Mouse (Mus musculus) splenic B cell, adult 2 months (primary cell): Measurements from ENCODE around the gene Snx3.
A peak's percentile ranks its signal among the peaks of the same experiment; 100 is the strongest.

Experiments
- DNase-seq: peaks from one replicate; pipeline ENCODE4 v3.0.0-alpha.2; 2011; ENCODE audit warnings: low read depth, low spot score
- H3K27me3 ChIP-seq: 2 replicates; pipeline ENCODE4 v1.6.1; 2012; ENCODE audit warnings: mild to moderate bottlenecking, low read length, moderate library complexity, mixed read lengths; ENCODE audit not compliant: control insufficient read depth, poor library complexity, insufficient read depth, severe bottlenecking
- H3K36me3 ChIP-seq: 2 replicates; pipeline ENCODE4 v1.6.1; 2012; ENCODE audit warnings: mild to moderate bottlenecking, low read length, moderate library complexity, mixed read lengths; ENCODE audit not compliant: control insufficient read depth, poor library complexity, insufficient read depth, severe bottlenecking

The Snx3 gene

GRCm38 (mm10) chr10:42501775-42502348, at the start of gene Snx3:
Snx3 (plus strand) TSS chr10:42502030.
- 0 out of 2 replicates have a peak, but pooled peaks cover 2% of the 10 kb centered on the region for H3K36me3 ChIP-seq
- DNase-seq: peak; percentile 98
- no peaks in the 10 kb centered on the region for H3K27me3 ChIP-seq

GRCm38 (mm10) chr10:42454266-42454665, 47.6 kb upstream of the Snx3 start:
- no peak for DNase-seq
- H3K27me3 ChIP-seq: no peaks in the 10 kb centered on the region
- H3K36me3 ChIP-seq: peaks cover 8% of the 10 kb centered on the region

- peaks cover 8% of the 10 kb centered on the region for H3K36me3 ChIP-seq
- H3K27me3 ChIP-seq: no peaks in the 10 kb centered on the region
- DNase-seq: no peak
These were observed 47.1 kb upstream of the Snx3 start for GRCm38 (mm10) chr10:42454690-42455089.

- DNase-seq: no peak
- no peaks in the 10 kb centered on the region for H3K27me3 ChIP-seq
These were observed 45.8 kb upstream of the Snx3 start for GRCm38 (mm10) chr10:42455981-42456380.

GRCm38 (mm10) chr10:42457557-42458191, 44.2 kb upstream of the Snx3 start:
- Histone ChIP-seq H3K27me3 (no peaks in the 10 kb centered on the region), H3K36me3 (peaks cover 6% of the 10 kb centered on the region)
- no peak for DNase-seq

More at GRCm38 (mm10) chr10:42455981-42456380, 45.8 kb upstream of the Snx3 start:
- H3K36me3 ChIP-seq: peaks cover 8% of the 10 kb centered on the region

GRCm38 (mm10) chr10:42464224-42464623, 37.6 kb upstream of the Snx3 start:
- Histone ChIP-seq H3K27me3 (no peaks in the 10 kb centered on the region), H3K36me3 (no peaks in the 10 kb centered on the region)
- no peak for DNase-seq

- no peaks in the 10 kb centered on the region for H3K36me3 ChIP-seq
- no peak for DNase-seq
These were observed 37.0 kb upstream of the Snx3 start for GRCm38 (mm10) chr10:42464805-42465204.

GRCm38 (mm10) chr10:42474946-42475514, 26.8 kb upstream of the Snx3 start:
- H3K36me3 ChIP-seq: no peaks in the 10 kb centered on the region
- no peak for DNase-seq

More at GRCm38 (mm10) chr10:42464805-42465204, 37.0 kb upstream of the Snx3 start:
- H3K27me3 ChIP-seq: no peaks in the 10 kb centered on the region

GRCm38 (mm10) chr10:42476774-42477475, 24.9 kb upstream of the Snx3 start:
- no peaks in the 10 kb centered on the region for H3K36me3 ChIP-seq
- H3K27me3 ChIP-seq: no peaks in the 10 kb centered on the region
- DNase-seq: peak; percentile 25

More at GRCm38 (mm10) chr10:42474946-42475514, 26.8 kb upstream of the Snx3 start:
- H3K27me3 ChIP-seq: no peaks in the 10 kb centered on the region

- DNase-seq: no peak
- no peaks in the 10 kb centered on the region for H3K36me3 ChIP-seq
- H3K27me3 ChIP-seq: no peaks in the 10 kb centered on the region
These were observed 24.1 kb upstream of the Snx3 start for GRCm38 (mm10) chr10:42477550-42478340.

- no peaks in the 10 kb centered on the region for H3K27me3 ChIP-seq
- peak; percentile 97 for DNase-seq
- H3K36me3 ChIP-seq: no peaks in the 10 kb centered on the region
These were observed 23.5 kb upstream of the Snx3 start, which contains the start of gene Afg1l for GRCm38 (mm10) chr10:42478341-42478720. Afg1l (minus strand) TSS chr10:42478565.

GRCm38 (mm10) chr10:42480719-42481118, 21.1 kb upstream of the Snx3 start:
- H3K27me3 ChIP-seq: no peaks in the 10 kb centered on the region
- no peak for DNase-seq
- H3K36me3 ChIP-seq: no peaks in the 10 kb centered on the region

GRCm38 (mm10) chr10:42488606-42489296, 13.1 kb upstream of the Snx3 start:
- H3K27me3 ChIP-seq: no peaks in the 10 kb centered on the region

GRCm38 (mm10) chr10:42491158-42491557, 10.7 kb upstream of the Snx3 start:
- Histone ChIP-seq H3K36me3 (no peaks in the 10 kb centered on the region), H3K27me3 (no peaks in the 10 kb centered on the region)
- DNase-seq: no peak

More at GRCm38 (mm10) chr10:42488606-42489296, 13.1 kb upstream of the Snx3 start:
- no peak for DNase-seq
- no peaks in the 10 kb centered on the region for H3K36me3 ChIP-seq
